12 mouse cellular contexts compared by ENCODE assay signal in genomic region chr3:60551650-60552049, GRCm38 (mm10).
"Had no signal": no experiment of that assay in that cellular context is flagged by ENCODE, and none has a peak within 500 bp of the region (broad histone marks: within the 10 kb centered on the region; RNA-seq: fewer than 3 reads in every experiment).

No protein-coding gene starts in this region.

- H3K4me3 ChIP-seq: left cerebral cortex, adult 2 months; limb, embryonic 10.5 days; liver, embryonic 12.5 days; midbrain, embryonic 13.5 days had no signal

- H3K4me2 ChIP-seq: liver, embryonic 12.5 days; midbrain, embryonic 13.5 days had no signal

- ATAC-seq: liver, embryonic 12.5 days; liver, postnatal 0 days; midbrain, embryonic 13.5 days had no signal

- H3K9ac ChIP-seq: liver, embryonic 12.5 days; liver, postnatal 0 days; midbrain, embryonic 13.5 days had no signal

- H3K9me3 ChIP-seq: limb, embryonic 10.5 days; liver, embryonic 12.5 days; midbrain, embryonic 13.5 days had no signal

- H3K27me3 ChIP-seq: liver, embryonic 12.5 days; midbrain, embryonic 13.5 days had no signal

- H3K36me3 ChIP-seq: limb, embryonic 10.5 days; midbrain, embryonic 13.5 days had no signal

- DNase-seq: kidney, adult 18-20 months; kidney, postnatal 10 days; kidney, postnatal 4 days; liver, postnatal 0 days; lung, postnatal 36 days; right cerebral cortex, postnatal 14 days; thymus, adult 2 months; thymus, postnatal 25 days had no signal

- H3K27ac ChIP-seq: left cerebral cortex, adult 2 months; limb, embryonic 10.5 days; liver, embryonic 12.5 days; midbrain, embryonic 13.5 days had no signal

- H3K4me1 ChIP-seq: limb, embryonic 10.5 days had no signal
